Mouse (Mus musculus): Measurements from ENCODE around the gene Mindy4. TPM values are rescaled to one million over a fixed set of nuclear protein-coding genes. Genes with fewer than 3 reads are reported as not detected.

Mindy4 gene
- polyA plus RNA-seq, 1 experiment from 2014 or later, result 20.6 TPM

DNA sequence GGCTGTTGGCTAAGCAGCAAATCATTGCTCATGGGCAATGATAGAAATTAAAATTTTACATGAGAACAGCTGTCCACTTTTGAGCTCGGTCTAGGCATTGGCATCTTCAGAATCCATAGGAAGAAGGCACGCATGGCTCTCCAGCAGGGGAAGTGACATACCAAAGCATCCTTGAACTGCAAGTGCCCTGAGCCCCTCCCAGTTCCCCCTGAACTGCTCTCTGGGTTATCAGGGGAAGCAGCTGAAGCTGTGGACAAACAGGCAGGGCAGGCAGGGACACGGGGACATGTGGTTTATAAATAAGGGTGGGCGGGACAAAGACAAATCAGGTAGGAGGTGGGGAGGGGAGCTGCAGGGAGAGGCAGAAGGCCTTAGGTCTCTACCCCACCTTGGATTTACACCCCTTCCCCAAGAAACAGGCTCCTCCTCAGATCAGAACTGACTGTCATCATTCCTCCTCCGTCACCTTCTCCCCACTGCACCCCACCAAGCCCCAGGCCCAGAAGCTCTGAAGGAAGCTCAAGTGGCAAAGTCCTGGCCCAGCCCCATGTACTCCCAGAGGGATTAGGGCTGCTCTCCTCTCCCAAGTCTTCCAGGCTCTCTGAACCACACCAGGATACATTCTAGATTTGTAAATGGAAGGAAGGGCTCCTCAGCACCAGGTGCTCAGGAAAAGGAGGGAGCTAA is 153.0 kb downstream of the Mindy4 start:
- Histone ChIP-seq H3K27me3 (no peaks in the 10 kb centered on the region), H3K4me2 (replicated peaks) (no peak overlapping the region)
- ATAC-seq (ENCODE audit: insufficient number of reproducible peaks, insufficient read depth, low FRiP score, low TSS enrichment), result no peak

DNA sequence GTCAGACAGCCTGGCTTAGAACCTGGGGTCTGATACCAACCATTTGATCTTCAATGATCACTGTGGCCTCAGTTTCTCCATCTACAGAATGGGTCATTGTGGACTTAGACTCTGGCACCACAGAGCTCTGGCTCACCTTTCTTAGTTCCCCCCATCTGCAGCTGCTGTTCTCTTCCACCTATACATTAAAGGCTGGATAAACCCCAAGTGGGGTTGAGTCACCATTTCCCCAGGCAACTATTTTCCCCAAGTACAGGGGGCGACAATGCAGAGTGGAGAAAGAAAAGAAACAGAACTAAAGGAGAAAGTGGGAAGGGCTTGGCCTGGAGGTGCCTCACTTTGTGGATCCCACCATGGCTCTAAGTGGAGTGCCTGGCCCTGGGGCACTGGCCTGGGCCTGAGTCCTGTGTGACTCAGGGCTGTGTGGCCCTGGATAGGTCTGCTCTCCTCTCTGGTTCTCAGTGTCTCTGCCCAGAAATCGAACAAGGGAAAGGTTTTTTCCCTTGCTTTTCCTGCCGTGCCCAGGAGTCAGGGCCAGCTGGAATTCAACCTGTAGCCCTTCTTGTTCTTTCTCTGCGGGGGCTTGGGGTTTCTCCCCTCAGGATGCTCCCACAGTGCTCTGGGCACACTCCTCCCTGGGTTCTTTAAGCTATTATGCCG is 153.9 kb downstream of the Mindy4 start:
- H3K4me2 ChIP-seq (replicated peaks), result no peak overlapping the region
- H3K27ac ChIP-seq, result no peak overlapping the region
- no peaks in the 10 kb centered on the region for H3K9me3 ChIP-seq
- H3K9ac ChIP-seq, result no peak overlapping the region
- no peak for ATAC-seq (ENCODE audit: insufficient number of reproducible peaks, insufficient read depth, low FRiP score, low TSS enrichment)
- H3K36me3 ChIP-seq, result no peaks in the 10 kb centered on the region
- no peaks in the 10 kb centered on the region for H3K27me3 ChIP-seq
- WGBS, result 48% methylated on average over 5 of the region's 5 CpGs
- H3K4me1 ChIP-seq, result peaks cover 6% of the 10 kb centered on the region; the same call in 1 of the 2 replicates
- H3K4me3 ChIP-seq, result no peak overlapping the region

More for the DNA sequence above, 153.0 kb downstream of the Mindy4 start:
- no peak overlapping the region for H3K4me3 ChIP-seq
- H3K36me3 ChIP-seq, result no peaks in the 10 kb centered on the region
- peaks cover 6% of the 10 kb centered on the region; the same call in 1 of the 2 replicates for H3K4me1 ChIP-seq
- no peaks in the 10 kb centered on the region for H3K9me3 ChIP-seq
- H3K27ac ChIP-seq, result no peak overlapping the region
- WGBS, result 59% methylated on average over 5 of the region's 5 CpGs
- no peak overlapping the region for H3K9ac ChIP-seq

DNA sequence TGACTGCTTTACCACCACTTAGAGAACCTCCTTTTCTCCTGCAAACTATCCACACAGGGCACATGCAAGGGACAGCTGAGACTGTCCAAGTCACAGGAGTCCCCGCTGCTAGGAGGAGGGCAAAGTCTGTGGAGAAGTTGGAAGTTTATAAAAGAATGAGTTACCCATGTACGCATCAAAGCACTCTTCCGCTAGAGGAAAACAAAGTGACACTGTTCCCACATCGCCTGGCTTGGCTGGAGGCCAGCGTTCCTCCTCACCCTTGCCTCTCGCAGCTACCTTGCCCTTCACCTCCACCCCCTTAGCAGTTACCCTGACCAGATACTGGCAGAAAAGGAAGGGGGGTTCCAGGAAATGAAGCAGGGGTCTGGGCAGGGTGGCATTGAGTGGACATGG is 154.5 kb downstream of the Mindy4 start:
- Histone ChIP-seq H3K27ac (no peak overlapping the region), H3K9me3 (no peaks in the 10 kb centered on the region), H3K4me3 (no peak overlapping the region), H3K9ac (no peak overlapping the region), H3K27me3 (no peaks in the 10 kb centered on the region), H3K4me2 (replicated peaks) (no peak overlapping the region), H3K36me3 (no peaks in the 10 kb centered on the region), H3K4me1 (peaks cover 6% of the 10 kb centered on the region; the same call in 1 of the 2 replicates)
- ATAC-seq (ENCODE audit: insufficient number of reproducible peaks, insufficient read depth, low FRiP score, low TSS enrichment), result no peak
- 46% methylated on average over 6 of the region's 6 CpGs for WGBS

DNA sequence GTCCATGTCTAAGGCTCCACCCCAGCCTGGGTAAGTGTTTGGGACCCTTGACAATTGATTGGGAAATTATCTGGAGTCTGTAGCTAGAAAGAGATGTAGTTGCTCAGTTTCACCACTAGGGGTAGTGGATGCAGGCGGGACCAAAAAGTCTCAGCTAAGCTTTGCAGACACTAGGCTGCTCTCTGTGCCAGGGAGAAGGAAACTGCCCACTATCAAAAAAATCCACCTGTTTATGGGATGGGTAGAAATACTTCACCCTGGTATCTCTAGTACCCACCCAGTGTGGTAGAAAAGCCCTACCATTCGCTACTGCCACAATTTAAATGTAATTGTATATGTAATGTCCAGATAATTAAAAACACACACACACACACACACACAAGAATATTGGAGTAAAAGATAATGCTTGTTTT is 155.6 kb downstream of the Mindy4 start:
- no peaks in the 10 kb centered on the region for H3K27me3 ChIP-seq
- no peak overlapping the region for H3K27ac ChIP-seq
- H3K9me3 ChIP-seq, result no peaks in the 10 kb centered on the region
- peaks cover 6% of the 10 kb centered on the region; the same call in 1 of the 2 replicates for H3K4me1 ChIP-seq
- no peaks in the 10 kb centered on the region for H3K36me3 ChIP-seq
- H3K9ac ChIP-seq, result no peak overlapping the region
- WGBS, result 14% methylated on average over 2 of the region's 2 CpGs
- H3K4me2 ChIP-seq (replicated peaks), result no peak overlapping the region
- no peak overlapping the region for H3K4me3 ChIP-seq
- no peak for ATAC-seq (ENCODE audit: insufficient number of reproducible peaks, insufficient read depth, low FRiP score, low TSS enrichment)

DNA sequence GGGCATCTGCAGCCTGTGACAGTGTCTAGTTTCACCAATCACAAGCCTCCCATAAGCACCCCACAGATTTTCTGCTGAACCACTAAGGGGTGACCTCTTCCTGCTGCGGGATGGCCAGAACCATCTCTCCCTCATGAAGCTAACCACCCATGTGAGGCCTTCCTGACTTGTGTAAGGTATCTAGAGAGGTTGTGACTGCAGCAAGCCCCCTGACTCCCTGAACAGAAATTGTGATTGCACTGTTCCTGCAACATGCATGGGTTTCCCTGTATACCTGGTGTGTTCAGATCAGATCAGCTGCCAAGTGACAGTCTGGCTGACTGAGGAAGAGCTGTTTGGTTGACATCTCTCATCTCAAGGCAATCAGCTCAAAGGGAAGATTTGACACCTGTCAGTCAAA is 159.5 kb downstream of the Mindy4 start:
- peaks cover 6% of the 10 kb centered on the region; the same call in 1 of the 2 replicates for H3K4me1 ChIP-seq
- no peak overlapping the region for H3K4me3 ChIP-seq
- no peak overlapping the region for H3K4me2 ChIP-seq (replicated peaks)
- 100% methylated on average over 1 of the region's 1 CpGs for WGBS
- ATAC-seq (ENCODE audit: insufficient number of reproducible peaks, insufficient read depth, low FRiP score, low TSS enrichment), result no peak
- no peaks in the 10 kb centered on the region for H3K9me3 ChIP-seq
- no peak overlapping the region for H3K9ac ChIP-seq
- no peak overlapping the region for H3K27ac ChIP-seq
- H3K27me3 ChIP-seq, result no peaks in the 10 kb centered on the region
- H3K36me3 ChIP-seq, result no peaks in the 10 kb centered on the region

DNA sequence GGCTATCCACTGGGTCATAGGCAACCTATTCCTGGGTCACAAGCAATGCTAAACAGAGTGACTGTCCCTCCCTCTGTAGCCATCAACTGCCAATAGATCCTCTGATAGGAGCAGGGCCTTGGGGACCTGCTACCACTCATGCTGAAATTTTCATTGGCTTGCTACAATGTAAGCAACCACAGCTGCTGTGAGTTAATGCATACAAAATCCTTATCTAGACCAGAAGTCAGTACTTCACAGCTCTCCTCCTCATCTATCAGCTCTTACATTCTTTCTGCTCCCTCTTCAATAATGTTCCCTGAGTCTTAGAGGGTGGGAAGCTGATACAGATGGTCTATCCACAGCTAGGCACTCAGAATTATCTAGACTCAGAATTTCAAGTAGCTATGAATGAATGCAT is 163.9 kb downstream of the Mindy4 start:
- no peaks in the 10 kb centered on the region for H3K27me3 ChIP-seq
- ATAC-seq (ENCODE audit: insufficient number of reproducible peaks, insufficient read depth, low FRiP score, low TSS enrichment), result no peak
- no peak overlapping the region for H3K4me3 ChIP-seq
- no peaks in the 10 kb centered on the region for H3K4me1 ChIP-seq
- no peaks in the 10 kb centered on the region for H3K9me3 ChIP-seq
- H3K27ac ChIP-seq, result no peak overlapping the region
- no peak overlapping the region for H3K9ac ChIP-seq
- no peak overlapping the region for H3K4me2 ChIP-seq (replicated peaks)
- no peaks in the 10 kb centered on the region for H3K36me3 ChIP-seq

Small RNAs within 50 kb of the gene (microRNA-seq; reads per million reads assigned to microRNA genes)
- gene Gm25458, result not detected

Other genes with a start within 250 kb of the Mindy4 start
- 4.7 and 5.2 TPM in 2 replicates for gene Nod1, start 230.8 kb upstream of the Mindy4 start, polyA plus RNA-seq (2016; fragmentation: Nextera tagmentation; extraction: Ambion mirVana)
- gene Ggct, start 210.4 kb upstream of the Mindy4 start, polyA plus RNA-seq (2016; fragmentation: Nextera tagmentation; extraction: Ambion mirVana), result 9.8 and 12.5 TPM in 2 replicates
- gene Gars, start 165.4 kb upstream of the Mindy4 start, polyA plus RNA-seq (2016; fragmentation: Nextera tagmentation; extraction: Ambion mirVana), result 150 and 151 TPM in 2 replicates
- 0.23 TPM in 1 of 2 replicates, not detected in the other for gene Crhr2, start 70.4 kb upstream of the Mindy4 start, polyA plus RNA-seq (2016; fragmentation: Nextera tagmentation; extraction: Ambion mirVana)
- 2.4 and 2.6 TPM in 2 replicates for gene Inmt, start 28.3 kb upstream of the Mindy4 start, polyA plus RNA-seq (2016; fragmentation: Nextera tagmentation; extraction: Ambion mirVana)
- 9.8 and 11.1 TPM in 2 replicates for gene Aqp1, start 133.0 kb downstream of the Mindy4 start, polyA plus RNA-seq (2016; fragmentation: Nextera tagmentation; extraction: Ambion mirVana)
- not detected in 2 replicates for gene Ghrhr, start 172.9 kb downstream of the Mindy4 start, polyA plus RNA-seq (2016; fragmentation: Nextera tagmentation; extraction: Ambion mirVana)
- gene Adcyap1r1, start 248.6 kb downstream of the Mindy4 start, polyA plus RNA-seq (2016; fragmentation: Nextera tagmentation; extraction: Ambion mirVana), result 4.1 and 4.2 TPM in 2 replicates

Data from embryonic facial prominence, embryonic 12.5 days (tissue).